Mouse (Mus musculus) ES-E14 (cell line): Measurements from ENCODE around the gene Klhdc4.

Source experiments
- CHD2 ChIP-seq: IDR thresholded peaks from 2 replicates; pipeline ENCODE4 v1.6.1; 2014; ENCODE audit warnings: mild to moderate bottlenecking, low read depth, low read length, inconsistent platforms
- MAFK ChIP-seq: IDR thresholded peaks from 2 replicates; pipeline ENCODE4 v1.6.1; 2014; ENCODE audit warnings: mild to moderate bottlenecking, low read depth, low read length, inconsistent platforms; ENCODE audit not compliant: insufficient read depth
- ZNF384 ChIP-seq: IDR thresholded peaks from 2 replicates; pipeline ENCODE4 v1.6.1; 2012; ENCODE audit warnings: low read depth, low read length, inconsistent platforms

GRCm38 (mm10) chr8:121770845-121771752 lies 58.3 kb downstream of the Klhdc4 start:
- no peak for TF ChIP-seq CHD2
- no peak for TF ChIP-seq ZNF384
- no peak for TF ChIP-seq MAFK
